Mouse (Mus musculus): ENCODE data around the gene Dchs2.

Dchs2 gene

DNA sequence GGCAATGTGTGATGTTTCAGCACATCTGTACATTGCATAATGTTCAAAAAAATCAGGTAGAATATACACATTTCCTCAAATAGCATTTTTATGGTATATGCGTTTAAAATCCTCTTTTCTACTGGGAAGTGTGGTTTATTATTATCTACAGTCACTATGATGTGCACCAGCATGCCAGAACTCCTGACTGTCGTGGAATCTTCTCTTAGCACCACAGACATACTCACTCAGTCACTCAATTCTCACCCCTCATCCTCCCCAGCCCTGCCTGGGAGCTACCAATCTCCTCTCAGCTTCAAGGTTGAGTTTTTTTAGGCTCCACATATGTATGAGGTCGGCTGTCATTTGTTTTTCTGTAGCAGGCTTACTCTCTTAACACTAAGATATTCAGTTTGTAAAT, 20.8 kb downstream of the Dchs2 start:
- no peak for DNase-seq (ENCODE audit: extremely low spot score, low read depth, low spot score)

DNA sequence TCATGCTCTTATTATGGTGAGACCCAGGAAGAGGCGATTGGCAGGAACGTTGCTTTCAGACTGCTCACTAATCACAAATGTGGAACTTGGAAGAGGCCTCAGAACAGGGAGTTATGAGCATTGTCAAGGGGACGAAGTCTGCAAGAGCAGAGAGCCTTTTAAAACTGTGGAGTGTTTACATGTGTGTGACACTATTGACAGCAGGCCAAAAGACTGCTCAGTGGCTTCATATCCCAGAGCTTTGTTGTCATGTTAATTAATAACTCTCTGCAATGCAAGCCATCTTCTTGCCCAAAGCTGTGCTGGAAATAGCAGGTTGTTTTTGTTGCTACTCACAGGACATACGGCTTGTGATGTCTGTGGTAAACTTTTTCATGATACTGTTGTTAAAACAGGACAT, 27.9 kb downstream of the Dchs2 start:
- no peak for DNase-seq (ENCODE audit: extremely low spot score, low read depth, low spot score)

DNA sequence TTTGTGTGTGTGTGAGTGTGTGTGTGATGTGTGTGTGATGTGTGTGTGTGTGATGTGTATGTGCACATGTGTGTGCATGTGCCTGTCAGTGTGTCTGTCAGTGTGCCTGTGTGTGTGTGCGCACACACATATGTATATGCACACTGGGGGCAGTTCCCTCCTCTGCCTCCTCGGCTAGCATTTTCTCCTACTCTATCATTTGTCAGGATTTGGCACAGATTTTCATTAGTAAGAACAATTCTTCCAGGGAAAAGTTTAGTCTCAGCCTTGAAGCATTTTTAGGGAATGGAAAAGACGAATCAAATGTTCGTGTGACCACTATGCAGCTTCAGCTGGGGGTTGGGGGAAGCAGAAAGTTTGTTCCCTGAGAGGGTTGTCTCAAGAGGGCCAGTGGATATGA, 28.4 kb downstream of the Dchs2 start:
- DNase-seq (ENCODE audit: extremely low spot score, low read depth, low spot score): no peak

DNA sequence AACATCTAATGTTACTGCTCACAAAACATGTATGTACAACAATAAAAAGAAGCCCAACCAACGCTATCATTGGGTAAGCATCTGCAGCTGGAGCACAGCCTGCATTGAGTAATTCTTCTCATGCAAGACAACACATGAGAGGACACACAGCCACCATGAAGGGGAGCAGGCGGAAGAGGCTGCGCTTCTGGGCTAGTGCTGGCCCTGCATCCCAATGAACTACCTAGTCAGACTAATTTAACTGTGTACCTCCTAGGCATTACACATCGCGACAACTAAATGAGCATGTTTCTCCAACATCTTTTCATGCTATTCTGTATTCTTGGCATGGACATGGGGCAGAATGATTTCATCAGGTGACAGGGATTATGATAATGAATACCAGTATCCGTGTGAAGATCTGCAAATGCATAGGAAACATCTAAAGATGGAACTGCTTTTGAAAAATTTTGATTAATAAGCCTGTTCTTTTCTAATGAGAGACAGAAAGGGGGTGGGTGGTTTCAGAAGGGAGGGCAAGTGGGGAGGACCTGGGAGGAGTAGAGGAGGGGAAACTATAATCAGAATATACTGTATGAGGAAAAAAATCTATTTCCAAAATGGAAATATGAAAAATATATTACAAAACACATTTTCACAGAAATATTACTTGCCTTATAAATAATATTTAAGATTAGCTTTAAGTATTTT, 33.9 kb downstream of the Dchs2 start:
- DNase-seq (ENCODE audit: extremely low spot score, low read depth, low spot score): no peak

DNA sequence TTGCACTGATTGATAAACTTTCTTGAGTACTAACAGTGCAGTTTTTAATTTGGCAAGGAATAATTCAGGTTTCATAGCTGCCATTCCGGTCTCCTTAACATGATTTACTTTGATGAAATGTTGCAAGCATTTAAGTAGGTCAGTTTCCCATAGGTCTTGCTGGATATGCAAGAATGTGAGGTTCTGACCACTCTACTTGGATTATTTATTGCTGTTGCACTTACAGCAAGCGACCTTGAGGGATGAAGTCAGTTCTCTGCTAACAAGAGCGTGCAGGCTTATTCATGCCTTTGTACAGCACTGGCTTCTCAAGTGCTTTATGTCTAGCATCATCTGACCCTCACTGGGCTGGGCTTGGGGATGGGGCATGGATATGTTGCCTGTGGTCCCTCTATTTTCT, 35.9 kb downstream of the Dchs2 start:
- no peak for DNase-seq (ENCODE audit: extremely low spot score, low read depth, low spot score)

DNA sequence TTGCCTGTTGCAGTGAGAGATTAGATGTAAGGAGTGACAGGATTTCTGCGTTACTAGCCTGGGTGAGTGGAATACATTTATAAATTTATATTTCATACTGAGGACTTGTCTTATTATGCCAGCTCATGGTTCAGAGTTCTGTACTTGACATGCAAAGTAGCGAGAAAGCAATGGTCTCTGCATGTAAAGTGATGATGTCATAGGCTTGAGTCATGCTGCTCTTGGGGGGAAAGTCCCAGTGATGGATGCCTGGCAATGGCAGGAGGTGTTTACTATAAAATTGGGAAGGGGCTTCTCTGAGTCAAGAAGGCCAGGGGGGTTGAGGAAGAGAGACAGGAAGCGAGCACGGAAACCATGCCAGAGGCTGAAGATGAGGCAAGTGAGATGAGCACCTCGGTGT, 57.8 kb downstream of the Dchs2 start:
- DNase-seq (ENCODE audit: extremely low spot score, low read depth, low spot score): no peak

DNA sequence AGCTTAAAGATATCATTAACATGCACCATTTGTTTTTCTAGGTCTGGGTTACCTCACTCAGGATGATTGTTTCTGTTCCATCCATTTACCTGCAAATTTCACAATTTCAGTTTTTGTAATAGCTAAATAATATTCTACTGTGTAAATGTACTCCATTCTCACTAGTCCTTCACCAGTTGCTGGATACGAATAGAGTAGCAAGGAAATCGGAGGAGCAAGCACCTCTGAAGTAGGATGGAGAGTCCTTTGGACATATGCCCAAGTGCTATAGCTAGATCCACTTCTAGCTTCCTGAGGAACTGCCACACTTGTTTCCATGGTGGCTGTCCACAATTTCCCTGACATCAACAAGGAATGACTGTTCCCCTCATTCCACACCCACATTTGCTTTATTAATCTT, 63.5 kb downstream of the Dchs2 start:
- no peak for DNase-seq (ENCODE audit: extremely low spot score, low read depth, low spot score)

DNA sequence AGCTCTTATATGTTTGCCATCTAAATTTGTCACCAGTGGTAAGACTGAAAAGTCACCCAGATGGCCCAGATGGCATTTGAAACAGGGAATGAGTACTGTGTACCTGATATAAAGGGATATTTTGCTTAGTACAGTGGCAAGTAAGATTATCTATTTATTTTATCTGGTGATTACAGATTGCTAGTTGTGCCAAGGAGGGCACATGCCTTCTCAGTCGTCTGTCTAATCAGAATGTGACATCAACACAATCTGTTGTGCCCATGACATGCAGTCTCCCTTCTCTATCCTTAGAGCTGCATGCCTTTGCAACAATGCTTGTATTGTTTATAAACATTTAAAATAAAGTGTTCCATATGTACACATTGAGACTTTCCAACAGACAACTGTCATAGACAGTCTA, 64.7 kb downstream of the Dchs2 start:
- DNase-seq (ENCODE audit: extremely low spot score, low read depth, low spot score): no peak

DNA sequence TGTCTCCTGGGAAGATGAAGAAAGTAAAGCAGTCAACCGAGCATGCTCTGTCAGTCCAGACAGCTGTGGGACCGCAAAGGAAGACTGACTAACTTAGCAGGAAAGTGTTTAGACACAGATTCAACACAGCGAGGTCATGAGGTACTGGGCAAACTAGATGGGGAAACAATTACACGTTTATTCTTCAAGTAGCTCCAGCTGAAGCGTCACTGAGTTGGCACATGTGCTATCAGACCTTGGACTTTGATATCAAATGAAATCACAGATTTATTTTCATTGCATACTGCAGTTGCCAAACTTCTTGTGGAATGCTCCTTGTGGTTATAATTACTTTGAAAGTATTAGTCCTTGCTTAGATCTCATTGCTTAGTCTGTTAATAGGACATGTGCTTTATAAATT, 67.2 kb downstream of the Dchs2 start:
- DNase-seq (ENCODE audit: extremely low spot score, low read depth, low spot score): no peak

DNA sequence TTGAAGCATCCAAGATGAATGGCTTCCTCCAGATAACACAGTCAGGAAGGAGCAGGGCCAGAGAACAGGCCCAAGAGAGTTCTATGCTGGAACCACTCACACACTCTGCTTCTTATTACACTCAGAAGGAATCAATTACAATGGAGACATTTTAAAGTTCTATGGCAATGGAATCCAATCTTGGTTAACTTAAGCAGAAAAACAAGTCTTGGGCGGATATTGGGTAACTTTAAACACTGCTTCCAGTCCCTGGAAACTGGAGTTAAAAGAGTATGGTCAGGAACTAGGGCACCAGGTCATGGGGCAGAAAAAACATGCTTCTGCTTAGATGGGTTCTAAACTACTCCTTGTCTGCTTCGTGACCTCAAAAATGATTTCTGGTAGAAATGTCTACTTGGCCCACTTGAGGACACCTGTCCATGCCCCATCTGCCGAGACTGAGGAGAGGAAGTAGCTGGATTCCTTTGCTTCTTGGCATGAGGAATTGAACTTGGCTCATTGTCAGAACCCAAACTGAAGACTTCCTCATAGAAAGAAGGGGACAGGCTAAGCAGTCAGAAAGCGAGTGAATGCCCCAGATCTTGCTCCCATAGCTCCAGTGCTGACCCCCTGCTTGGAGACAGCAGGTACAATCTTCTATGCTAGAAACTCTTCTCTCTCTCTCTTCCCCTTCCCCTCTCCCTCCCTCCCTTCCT, 73.7 kb downstream of the Dchs2 start:
- no peak for DNase-seq (ENCODE audit: extremely low spot score, low read depth, low spot score)

DNA sequence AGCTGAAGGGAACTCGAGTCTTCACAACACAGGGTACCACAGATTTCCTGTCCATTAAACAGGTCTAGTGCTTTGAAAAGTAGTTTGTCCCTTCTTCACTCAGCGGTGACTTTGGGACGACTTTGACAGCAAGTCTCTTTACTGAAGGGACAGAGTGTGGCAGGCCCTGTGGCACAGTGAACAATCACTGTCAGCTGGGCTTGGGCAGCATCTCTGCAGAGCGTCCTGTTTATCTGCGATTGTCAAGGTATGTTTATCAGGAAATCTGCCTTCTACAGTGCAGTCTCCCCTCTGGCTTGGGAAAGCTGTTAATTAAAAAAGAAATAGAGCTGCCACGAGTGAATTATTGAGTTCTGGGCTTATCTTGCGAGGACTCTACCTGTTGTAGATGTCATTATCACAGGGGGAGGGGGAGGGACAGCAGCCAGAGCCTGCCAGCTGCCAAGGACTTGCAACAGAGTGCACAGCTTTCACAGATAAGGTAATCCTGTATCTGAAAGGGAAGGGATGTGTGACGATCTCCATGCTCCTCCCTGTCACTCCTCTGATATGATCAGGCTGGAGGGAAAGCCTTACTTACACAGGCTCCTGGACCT, 77.4 kb downstream of the Dchs2 start:
- no peak for DNase-seq (ENCODE audit: extremely low spot score, low read depth, low spot score)

DNA sequence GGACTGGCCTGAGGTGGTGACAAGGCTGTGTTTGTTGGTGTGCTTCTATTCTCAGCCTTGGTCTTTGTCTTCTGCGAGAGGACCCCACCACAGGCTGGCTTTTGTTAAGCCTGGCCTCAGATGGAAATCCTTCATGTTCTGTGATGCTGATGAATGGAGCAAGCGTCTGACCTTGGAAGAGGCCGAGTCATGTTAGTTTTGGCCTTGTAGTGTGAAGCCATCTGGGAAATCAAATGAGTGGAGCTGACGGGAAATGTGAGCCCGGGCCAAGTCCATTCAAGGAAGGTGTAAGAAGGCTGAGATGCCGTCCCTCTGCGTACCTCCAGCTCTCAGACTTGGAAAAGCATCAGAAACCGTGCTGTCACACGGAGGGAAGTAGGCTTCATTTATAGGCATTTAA, 81.9 kb downstream of the Dchs2 start:
- DNase-seq (ENCODE audit: extremely low spot score, low read depth, low spot score): no peak

DNA sequence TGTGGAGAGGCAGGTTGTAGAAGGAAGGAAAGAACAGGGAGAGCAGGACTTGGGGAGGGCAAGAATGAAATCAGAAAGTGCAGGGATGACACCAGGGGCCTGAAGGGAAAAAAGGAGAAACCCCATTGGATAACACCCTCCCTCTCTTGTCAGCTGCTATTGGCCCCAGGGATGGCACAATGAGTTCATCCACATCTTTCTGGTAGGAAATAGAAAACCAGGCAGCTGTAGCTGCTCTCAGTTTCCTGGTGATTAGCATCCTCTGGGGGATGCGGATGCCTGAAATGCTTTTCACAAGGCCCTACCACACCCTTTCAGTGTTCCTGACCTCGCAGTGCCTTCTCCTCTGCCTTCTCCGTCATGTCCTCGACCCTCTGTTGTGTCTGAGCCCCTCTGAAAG, 82.5 kb downstream of the Dchs2 start:
- no peak for DNase-seq (ENCODE audit: extremely low spot score, low read depth, low spot score)

DNA sequence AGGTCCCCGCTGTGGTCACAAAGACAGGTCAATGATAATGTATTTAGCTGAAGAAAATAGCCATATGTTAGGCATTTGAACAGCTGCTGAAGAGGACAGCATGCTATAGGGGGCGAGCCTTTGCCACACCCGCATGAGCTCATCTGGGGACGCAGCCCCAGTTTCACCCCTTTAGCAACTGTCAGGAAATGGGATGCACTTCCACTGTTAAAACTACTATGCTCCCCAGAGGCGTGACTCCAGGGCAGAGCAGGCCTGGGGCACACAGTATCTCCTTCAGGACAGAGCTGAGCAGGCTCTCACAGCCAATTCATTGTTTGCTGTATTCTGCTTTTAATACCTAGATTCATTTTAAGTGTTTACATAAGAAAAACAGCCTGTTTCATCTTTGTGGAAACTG, 84.2 kb downstream of the Dchs2 start:
- DNase-seq (ENCODE audit: extremely low spot score, low read depth, low spot score): no peak

DNA sequence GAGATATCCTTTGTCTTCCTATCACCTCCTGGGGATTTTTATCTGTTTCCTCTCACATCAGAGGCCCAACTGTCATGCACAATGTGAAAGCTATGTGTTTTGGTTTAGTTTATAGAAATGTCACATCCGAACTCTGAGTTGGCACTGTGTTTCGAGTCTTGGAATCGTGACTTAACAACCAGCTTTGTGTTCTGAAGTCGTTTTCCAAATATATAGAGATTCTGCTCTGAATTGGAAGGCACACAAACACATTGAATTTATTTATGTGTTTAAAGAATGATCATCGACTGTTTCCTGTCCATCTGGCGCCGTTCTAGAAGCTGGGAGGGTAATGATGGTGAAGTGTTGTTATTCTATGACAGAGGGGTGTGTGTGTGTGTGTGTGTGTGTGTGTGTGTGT, 84.8 kb downstream of the Dchs2 start:
- DNase-seq (ENCODE audit: extremely low spot score, low read depth, low spot score): no peak

DNA sequence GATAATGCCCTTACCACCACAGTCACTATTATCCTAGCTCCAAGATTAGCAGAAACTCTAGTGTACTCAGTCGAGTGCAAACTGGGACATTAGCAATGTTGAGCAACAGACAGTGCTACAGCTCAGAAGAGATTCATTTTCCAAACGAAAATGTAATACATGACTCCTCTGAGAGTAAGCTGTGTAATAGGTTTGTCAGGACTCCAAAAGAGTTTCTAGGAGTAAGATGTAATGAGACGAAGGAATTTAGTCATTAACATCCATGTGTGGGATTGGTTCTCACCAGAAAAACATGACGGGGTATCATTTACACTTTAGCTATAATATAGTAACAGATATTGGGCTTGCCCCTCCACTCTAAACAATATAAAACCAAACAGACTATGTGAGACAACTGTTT, 90.3 kb downstream of the Dchs2 start:
- DNase-seq (ENCODE audit: extremely low spot score, low read depth, low spot score): no peak

DNA sequence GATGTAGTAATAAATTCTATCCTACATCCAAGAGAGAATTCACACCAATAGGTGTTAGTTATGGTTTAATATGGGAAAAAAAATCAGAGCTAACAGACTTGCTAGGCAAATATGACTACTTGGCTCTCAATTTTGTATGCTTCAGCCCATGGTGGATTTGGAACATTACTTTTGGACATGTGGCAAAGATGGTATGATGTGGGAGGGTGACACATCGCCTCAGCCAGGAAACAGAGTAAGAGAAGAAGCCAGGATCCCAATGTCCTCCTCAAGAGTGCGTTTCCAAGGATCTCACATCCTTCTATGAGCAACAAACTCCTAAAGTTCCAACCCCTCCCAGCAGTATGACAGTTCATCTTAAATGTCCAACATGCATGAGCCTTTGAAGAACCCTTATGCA, 92.4 kb downstream of the Dchs2 start:
- DNase-seq (ENCODE audit: extremely low spot score, low read depth, low spot score): no peak

DNA sequence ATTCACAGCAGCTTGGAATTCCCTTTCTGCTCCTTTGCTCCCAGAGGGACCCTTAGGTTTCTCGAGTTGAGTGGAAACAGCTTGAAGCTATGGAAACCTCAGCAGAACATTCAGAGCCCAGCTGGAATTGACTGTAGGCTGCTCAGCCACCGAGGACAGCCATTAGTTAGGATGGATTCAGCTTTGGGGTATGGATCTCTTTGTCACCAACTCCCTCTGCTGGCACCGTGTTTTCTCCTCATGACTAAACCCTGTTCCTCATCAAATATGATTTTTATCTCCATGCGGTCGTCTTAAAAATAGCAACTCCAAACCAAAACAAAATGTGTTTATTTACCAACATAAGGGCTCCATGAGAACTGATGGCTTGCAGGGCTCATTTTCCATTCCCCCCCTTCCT, 94.4 kb downstream of the Dchs2 start:
- no peak for DNase-seq (ENCODE audit: extremely low spot score, low read depth, low spot score)

DNA sequence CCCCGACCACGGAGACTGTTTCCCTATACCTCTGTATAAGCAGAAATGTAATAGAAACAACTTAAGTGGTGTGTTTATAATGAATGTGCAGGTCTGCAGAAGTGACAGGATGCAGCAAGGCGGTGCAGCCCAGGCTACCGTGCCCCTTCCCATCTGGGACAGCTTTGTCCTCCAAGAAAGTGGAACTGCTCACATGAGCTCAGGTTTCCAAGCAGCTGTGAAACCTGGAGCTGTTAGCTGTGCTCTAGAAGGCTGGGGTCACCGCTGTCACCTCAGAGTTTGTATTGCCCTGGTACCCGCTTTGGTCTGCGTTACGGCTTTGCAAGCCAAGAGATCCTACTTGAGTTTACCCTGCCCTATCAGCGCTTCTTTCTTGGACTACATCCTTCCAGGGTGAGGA, 100.6 kb downstream of the Dchs2 start:
- no peak for DNase-seq (ENCODE audit: extremely low spot score, low read depth, low spot score)

DNA sequence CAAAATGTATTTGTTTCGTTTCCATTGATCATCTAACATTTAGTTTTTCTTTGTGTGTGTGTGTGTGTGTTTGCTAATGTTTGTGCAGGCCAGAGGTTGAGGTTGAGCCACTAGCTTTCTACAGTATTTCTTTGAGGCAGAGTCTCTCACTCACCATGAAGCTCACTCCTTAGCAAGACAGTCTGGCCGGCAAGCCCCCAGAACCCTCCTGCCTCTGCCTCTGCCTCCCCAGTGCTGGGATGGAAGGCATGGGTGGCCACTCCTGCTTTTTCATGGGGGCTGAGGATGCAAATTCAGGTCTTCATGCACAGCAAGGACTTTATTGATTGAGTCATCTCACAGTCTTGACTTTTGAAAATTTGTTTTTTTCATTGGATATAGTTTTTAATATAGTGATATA, 102.6 kb downstream of the Dchs2 start:
- DNase-seq (ENCODE audit: extremely low spot score, low read depth, low spot score): no peak

DNA sequence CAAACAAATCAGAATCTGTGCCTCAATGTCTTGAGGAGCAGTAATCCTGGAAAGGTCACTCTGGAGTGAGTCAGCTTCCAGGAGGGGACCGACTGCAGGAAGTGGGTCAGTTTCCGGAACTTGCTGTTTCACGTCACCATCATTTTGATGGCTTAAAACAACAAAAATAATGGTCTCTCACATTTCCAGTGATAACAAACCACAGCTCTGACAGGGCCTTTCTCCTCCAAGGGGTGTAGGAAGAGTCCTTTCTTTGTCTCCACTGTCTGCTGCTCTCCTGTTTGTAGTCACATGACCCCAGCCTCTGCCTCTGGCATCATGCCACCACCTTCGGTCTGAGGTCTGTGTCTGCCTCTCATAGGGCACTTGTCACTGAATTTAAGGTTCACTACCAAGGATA, 106.7 kb downstream of the Dchs2 start:
- no peak for DNase-seq (ENCODE audit: extremely low spot score, low read depth, low spot score)

DNA sequence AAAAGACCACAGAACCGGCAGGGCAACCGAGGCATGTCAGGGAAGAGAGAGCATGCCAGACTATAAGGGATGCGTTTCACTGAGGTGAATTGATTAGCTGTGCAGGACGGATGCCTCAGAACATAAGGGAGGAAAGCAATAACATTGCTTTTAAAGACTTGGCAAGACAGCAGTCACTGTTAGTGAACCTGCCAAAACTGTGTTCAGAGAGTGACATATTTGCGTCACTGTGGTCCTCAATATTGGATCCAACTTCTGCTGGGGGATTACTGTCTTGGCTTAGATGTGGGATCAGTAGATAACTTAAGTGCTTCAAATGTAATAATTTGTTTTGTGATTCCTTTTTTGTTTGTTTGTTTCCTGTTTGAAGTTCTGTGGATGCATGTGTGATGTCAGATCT, 107.3 kb downstream of the Dchs2 start:
- no peak for DNase-seq (ENCODE audit: extremely low spot score, low read depth, low spot score)

DNA sequence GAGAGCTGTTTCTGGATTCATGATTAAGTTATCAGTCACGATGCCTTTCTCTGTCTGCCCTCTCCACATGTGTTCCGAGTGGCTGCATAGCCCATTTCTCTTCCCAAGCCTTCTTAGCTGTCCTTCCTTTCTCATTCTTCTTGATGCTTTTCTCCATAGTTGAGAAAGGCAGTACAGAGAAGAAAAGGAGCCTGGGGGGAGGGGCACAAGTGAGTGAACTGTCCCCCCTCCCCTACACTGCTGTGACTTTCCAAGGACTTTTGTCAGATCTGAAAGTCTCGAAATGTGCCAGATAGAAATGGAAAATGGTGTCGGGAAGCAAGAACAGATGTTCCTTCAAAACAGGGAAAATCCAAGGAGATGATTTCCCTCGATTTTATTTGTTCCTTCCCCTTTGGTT, 118.8 kb downstream of the Dchs2 start:
- no peak for DNase-seq (ENCODE audit: extremely low spot score, low read depth, low spot score)

All from hindlimb bud, embryonic 11.5 days (tissue).